Mouse (Mus musculus) hindlimb bud, embryonic 11.5 days (tissue): ENCODE data around the gene Ncoa6.

Experiments used
- DNase-seq: peaks from one replicate; pipeline ENCODE4 v3.0.0-alpha.2; 2012; ENCODE audit warnings: low read depth, low spot score; ENCODE audit errors: extremely low spot score

Gene Ncoa6

DNA sequence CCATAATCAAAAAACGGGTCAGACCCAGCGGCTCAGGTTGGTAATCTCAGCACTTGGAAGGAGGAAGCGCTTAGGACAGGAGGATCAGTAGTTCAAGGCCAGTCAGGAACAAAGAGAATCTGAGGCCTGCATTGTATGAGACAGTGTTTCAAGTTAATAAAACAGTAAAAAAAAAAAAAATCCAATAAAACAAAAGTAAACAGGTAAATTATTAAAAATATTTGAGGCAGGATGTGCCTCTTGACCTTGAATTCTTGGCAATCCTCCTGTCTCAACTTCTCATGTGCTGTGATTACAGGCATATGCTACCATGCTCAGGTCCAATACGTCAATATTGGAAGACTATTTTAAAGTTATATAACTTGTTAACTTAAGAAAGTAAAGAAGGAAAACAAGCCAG is 30.8 kb downstream of the Ncoa6 start:
- no peak for DNase-seq

DNA sequence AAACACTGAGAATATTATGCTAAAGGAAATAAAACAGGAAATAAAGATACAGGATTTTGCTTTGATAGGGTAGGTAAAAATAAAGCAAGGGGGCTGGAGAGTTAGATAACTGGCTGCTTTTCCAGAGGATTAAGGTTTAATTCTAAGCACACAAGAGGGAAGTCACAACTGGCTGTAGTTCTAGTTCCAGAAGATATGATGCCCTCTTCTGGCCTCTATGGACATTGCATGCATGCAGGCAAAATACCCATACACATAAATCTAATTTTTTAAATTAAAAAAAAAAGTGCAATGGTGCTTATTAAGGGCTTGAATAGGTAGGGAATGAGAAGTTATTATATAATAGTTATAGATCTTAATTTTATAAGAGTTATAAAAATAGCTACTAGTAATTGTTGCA is 37.2 kb downstream of the Ncoa6 start:
- DNase-seq: no peak

- DNase-seq: no peak
Measured at GRCm38 (mm10) chr2:155420911-155421310, 52.8 kb downstream of the Ncoa6 start.

- no peak for DNase-seq
Measured at GRCm38 (mm10) chr2:155404635-155405034, 69.1 kb downstream of the Ncoa6 start.

DNA sequence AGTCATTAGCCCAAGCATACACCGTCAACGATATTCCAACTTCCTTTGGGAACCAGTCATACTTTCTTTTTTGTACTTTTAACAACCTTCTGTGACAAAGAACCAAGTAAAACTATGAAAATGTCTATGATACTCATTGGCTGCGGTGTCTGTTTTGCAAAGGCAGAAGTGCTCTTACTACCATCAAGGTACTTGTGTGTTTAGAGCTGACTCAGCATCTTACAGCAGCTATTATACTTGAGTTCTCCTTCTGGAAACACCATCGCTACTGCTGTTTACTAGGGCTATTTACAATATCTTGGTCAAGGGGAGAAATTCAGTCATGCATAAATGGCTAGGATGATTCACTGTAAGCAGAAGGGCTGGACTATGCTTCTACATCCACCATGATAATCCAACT is 71.8 kb downstream of the Ncoa6 start:
- DNase-seq: no peak

GRCm38 (mm10) chr2:155400276-155400675 is 73.4 kb downstream of the Ncoa6 start:
- DNase-seq: no peak

GRCm38 (mm10) chr2:155394586-155394985 is 79.1 kb downstream of the Ncoa6 start:
- DNase-seq: no peak

GRCm38 (mm10) chr2:155388573-155388972 is 85.1 kb downstream of the Ncoa6 start:
- no peak for DNase-seq

DNA sequence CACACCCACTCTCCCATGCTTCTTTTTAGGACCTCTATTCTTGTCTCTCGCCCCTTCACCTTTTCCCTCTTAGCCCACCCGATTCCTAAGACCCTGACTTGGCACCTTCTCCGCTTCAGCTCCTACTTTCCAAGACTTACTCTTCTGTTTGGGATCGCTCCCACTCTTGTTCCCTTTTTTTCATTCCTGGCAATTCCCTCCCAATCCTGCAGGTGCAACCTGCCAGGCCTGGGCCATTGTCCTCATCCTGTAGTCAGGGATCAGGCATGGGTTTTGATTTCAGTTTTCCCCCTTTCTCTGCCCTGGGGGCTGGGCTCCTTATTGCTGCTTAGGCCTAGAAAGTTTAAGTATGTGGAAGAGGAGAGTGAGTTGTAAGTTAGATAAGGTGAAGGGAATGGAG is 86.6 kb downstream of the Ncoa6 start:
- DNase-seq: no peak

DNA sequence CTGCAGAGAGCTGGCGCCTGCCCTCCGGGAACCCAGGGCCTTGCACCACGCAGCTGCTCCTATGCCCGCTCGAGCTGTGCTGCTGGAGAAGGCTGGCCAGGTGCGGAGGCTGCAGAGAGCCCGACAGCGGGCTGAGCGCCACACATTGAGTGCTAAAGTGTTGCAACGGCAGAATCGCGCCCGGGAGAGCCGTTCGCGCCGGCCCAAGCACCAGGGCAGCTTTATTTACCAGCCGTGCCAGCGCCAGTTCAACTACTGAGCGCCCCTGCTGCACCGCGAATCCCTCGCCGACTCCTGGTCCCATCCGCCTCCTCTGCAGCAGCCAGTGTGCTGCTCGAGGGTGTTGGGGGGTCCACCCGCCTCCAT is 87.2 kb downstream of the Ncoa6 start:
- no peak for DNase-seq

GRCm38 (mm10) chr2:155385731-155386533 is 87.8 kb downstream of the Ncoa6 start:
- no peak for DNase-seq

DNA sequence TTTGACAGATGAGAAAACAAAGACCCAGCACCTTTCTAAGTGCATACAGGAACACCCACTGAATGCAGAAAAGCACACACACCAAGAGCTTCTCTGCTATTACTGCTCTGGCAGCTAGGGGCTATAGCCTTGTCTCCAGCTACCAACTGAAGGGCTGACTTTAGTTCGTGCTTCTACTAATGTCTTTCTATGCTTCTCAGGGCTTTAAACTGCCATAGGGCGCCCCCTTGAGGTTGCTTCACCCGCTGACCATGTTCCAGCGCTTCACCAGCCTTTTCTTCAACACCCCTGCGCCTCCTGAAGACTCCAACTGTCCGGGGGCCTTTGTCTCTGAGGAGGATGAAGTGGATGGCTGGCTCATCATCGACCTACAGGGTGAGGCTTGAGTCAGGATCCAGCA is 88.6 kb downstream of the Ncoa6 start:
- DNase-seq: peak; percentile 42

GRCm38 (mm10) chr2:155382791-155383438 is 90.8 kb downstream of the Ncoa6 start:
- DNase-seq: no peak

- DNase-seq: no peak
Measured at GRCm38 (mm10) chr2:155382332-155382700, 91.4 kb downstream of the Ncoa6 start.

- peak; percentile 89 for DNase-seq
Measured at GRCm38 (mm10) chr2:155381643-155382331, 91.9 kb downstream of the Ncoa6 start.

DNA sequence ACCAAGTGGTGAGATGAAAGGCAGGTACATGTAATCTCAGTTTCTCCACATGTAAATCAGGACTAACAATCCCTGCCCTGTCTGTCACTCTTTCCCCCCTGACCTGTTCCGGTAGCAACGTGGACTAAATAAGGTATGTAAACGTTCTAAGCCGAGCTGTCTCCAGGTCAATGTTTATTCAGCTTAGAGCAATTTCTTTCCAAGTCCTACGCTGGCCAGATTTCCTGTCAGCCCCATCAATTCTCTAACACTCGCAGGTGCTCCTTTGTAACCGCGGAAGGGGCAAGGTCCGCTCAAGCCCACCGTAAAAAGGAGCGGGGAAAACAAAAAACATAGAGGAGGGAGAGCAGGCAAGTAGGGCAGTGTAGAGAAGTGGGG is 92.6 kb downstream of the Ncoa6 start:
- DNase-seq: peak; percentile 6

DNA sequence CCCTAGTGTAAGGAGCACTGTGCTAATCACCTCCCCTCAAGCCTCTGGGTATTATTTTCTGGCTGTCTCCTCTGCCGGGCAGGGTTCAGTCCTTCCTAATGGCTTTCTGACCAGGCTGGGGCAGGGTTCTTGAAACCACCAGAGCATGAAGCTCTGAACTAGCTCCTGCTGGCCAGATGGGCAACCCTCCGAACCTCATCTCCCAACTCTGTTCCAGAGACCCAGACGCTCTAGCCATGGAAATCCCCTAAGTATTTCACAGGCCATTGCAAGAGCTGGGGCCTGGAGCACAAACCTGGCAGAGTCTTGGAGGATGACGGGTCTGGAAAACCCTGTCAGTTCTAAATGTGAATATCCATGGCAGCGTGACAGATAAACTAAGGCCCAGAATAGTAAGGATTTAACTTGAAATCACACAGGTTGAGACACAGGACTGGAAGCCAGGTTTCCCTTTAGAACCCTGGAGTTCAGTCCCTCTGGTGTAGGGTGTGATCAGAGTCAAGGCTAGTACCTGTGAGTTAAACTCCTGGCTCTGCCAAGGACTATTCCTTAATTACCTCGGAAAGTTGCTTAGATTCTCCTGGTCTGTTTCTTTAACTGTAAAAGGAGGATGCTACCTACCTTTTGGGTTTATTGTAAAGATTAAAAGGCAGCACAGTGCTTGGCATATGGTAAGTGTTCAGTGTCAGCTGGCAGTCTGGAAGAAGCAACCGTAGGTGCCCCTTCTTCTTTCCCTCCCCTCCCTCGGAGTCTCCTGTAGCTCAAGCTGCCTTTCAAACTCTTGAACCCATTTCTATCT is 93.2 kb downstream of the Ncoa6 start, which contains the start of gene Trp53inp2:
Gene Trp53inp2 (plus strand): TSS at position 799 of the 799 bp plus-strand sequence.
- DNase-seq: no peak

DNA sequence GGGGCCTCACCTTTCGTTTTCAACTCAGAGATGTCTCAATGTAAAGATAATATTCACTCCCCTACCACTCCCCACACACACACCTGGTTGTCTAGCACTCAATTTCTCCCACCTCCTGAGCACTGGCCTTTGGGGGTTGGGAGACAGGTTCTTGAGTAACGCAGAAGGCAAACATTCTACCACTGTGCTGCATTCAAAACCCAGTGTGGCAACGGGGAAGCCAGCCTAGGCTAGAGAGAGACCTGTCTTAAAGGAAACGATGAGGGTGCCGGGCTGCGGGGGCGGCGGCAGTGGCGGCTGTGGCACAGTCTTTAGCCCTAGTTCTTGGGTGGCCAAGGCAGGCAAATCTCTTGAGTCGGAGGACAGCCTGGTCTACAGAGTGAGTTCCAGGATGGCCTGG is 97.5 kb downstream of the Ncoa6 start:
- DNase-seq: no peak

- DNase-seq: no peak
Measured at GRCm38 (mm10) chr2:155374521-155374920, 99.2 kb downstream of the Ncoa6 start.

- DNase-seq: no peak
Measured at GRCm38 (mm10) chr2:155373886-155374285, 99.8 kb downstream of the Ncoa6 start.

- DNase-seq: no peak
Measured at GRCm38 (mm10) chr2:155373302-155373701, 100.4 kb downstream of the Ncoa6 start.
